Mouse (Mus musculus) kidney, postnatal 36 days (tissue): ENCODE measurements around the gene Slc47a2.

Experiments
- DNase-seq, 2 experiments: peaks; one replicate each; pipeline ENCODE4 v3.0.0; 2021 to 2022; ENCODE audit warnings: mixed read lengths in 2 of 2

Gene Slc47a2

GRCm38 (mm10) chr11:61278445-61279077 lies 64.1 kb downstream of the Slc47a2 start:
- DNase-seq: no peak

- no peak for DNase-seq
Measured at GRCm38 (mm10) chr11:61277937-61278336, 64.7 kb downstream of the Slc47a2 start.

DNA sequence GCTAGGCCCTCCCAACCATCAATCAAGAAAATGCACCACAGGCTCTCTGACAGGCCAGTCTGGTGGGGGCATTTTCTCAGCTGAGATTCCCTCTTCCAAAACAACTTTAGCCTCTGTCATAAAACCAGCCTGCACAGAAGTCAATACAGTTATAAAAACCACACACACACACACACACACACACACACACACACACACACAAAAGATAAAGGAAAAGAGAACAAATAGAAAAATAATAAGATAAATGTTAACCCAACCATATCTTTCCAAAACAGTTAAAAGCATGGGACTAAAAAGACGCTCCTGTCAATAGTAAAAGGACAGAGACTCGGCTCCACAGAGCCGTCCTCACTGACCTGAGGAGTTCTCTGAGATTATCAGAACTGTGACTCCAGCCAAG lies 66.2 kb downstream of the Slc47a2 start:
- DNase-seq: no peak

DNA sequence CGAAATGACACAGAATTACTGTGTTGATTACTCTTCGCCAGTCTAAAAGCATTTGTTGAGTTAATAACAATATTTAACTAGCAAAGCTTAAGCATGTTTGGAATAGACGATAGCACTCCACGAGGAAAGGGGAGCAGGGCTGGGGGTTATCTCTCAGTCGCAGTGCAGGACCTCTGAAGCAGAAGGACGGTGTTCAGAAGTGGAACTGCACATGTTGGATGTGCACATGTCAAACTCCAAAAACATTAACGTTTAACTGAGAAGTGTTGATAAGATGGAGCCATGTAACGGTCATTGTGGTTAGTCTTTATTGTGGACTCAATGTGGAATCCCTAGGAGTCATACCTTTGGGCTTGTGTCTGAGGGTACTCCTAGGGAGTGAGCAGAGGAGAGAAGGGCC lies 67.6 kb downstream of the Slc47a2 start:
- DNase-seq: no peak

DNA sequence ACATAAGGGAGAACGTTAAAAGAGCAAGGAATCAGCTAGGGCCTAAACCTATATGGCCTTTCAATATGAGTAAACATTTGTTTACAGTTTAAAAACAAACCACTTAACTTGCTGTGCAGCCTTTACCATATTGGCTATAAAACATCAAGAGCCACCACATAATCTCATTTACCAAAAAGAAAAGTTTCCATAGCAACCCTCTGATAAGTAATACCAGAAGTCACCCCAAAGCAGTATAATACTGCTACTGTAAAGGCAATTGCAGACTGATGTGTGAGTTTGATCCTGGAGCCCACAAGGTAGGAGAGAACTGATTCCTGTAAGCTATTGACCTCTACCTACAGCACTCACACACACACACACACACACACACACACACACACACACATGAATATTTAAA lies 68.2 kb downstream of the Slc47a2 start:
- no peak for DNase-seq

DNA sequence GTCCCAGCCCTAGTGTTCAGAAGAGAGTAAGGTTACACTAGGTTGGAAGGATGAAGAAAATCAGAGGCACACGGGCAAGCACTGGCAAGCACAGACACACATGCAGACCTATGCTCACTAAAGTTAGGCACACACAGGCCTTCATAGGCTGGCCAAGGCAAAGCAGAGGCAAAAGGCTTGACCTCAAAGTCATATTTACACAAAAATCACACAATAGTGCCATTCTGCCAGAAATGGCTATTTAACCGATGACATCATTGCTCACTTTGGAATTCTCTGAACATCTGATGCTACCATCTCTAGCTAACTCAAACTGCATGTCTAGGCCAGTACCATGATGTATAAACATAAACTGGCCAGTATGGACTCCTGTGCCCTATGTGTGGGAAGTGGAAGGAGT lies 68.7 kb downstream of the Slc47a2 start:
- DNase-seq: no peak

- no peak for DNase-seq
Measured at GRCm38 (mm10) chr11:61271612-61272011, 71.0 kb downstream of the Slc47a2 start.

DNA sequence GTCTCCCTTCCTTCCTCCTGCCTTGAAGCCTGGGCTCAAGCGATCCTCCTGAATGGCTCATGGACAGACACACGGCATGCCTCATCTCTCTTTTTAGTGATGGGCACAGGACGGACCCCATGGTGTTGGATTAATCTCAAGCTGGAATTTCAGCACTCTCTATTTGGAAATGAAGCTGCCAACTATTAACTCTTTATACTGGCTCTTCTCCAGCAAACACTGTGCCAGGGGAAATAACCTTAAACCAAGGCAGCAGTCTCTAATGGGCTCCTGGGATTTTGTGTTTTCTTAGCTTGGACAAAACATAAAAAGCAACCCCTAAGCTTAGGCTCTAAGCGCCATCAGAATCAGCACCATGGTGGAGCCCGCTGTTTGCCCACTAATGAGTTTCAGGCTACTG lies 72.3 kb downstream of the Slc47a2 start:
- DNase-seq: peak in 1 of 2 experiments; percentile 15

- DNase-seq: no peak
Measured at GRCm38 (mm10) chr11:61268626-61269349, 73.9 kb downstream of the Slc47a2 start.

- peak; percentile 97 to 98 for DNase-seq
Measured at GRCm38 (mm10) chr11:61266551-61267533, 75.8 kb downstream of the Slc47a2 start, which contains the start of gene Aldh3a2. Gene Aldh3a2 (minus strand): TSS chr11:61267464.

GRCm38 (mm10) chr11:61263841-61264240 lies 78.8 kb downstream of the Slc47a2 start:
- DNase-seq: no peak

- no peak for DNase-seq
Measured at GRCm38 (mm10) chr11:61262516-61262915, 80.1 kb downstream of the Slc47a2 start.

GRCm38 (mm10) chr11:61259106-61259505 lies 83.6 kb downstream of the Slc47a2 start:
- DNase-seq: no peak

DNA sequence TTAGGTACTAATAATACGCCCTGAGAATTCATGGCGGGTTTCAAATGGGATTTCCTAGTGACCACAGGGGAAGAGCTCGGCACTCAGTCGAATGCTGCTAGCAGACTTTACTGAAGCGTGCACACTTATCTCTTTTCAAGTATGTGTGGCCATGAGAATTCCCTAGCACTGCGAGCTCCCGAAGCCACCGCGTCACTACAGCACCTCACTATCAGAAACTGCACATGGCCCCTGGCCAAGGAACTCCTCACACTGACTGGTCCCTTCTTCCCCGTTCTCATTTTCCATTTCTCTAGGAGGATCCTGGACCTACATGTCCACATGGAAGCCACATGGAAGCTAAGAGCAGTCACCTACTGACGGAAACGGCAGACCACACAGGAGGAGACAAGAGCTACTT lies 89.9 kb downstream of the Slc47a2 start:
- no peak for DNase-seq

- no peak for DNase-seq
Measured at GRCm38 (mm10) chr11:61251741-61252140, 90.9 kb downstream of the Slc47a2 start.
